Mouse (Mus musculus) myocyte (in vitro differentiated cells): ENCODE data around the gene Trp53rka. TPM values are rescaled to one million over a fixed set of nuclear protein-coding genes. Genes with fewer than 3 reads are reported as not detected.

ENCODE experiments used
- H3K27me3 ChIP-seq: one replicate; pipeline ENCODE4 v1.6.1; 2011; ENCODE audit not compliant: control insufficient read depth, insufficient read depth, insufficient read length
- H3K36me3 ChIP-seq: one replicate; pipeline ENCODE4 v1.6.1; 2011; ENCODE audit not compliant: control insufficient read depth, insufficient read depth
- H3K4me2 ChIP-seq: one replicate; pipeline ENCODE4 v1.6.1; 2011; ENCODE audit warnings: low read depth, control low read depth
- H3K4me3 ChIP-seq: one replicate; pipeline ENCODE4 v1.5.1; 2011; ENCODE audit warnings: mild to moderate bottlenecking, control low read depth, moderate library complexity
- H3K79me2 ChIP-seq: one replicate; pipeline ENCODE4 v1.6.1; 2011; ENCODE audit not compliant: control insufficient read depth, insufficient read depth
- H3ac ChIP-seq: one replicate; pipeline ENCODE4 v1.6.1; 2011; ENCODE audit not compliant: control insufficient read depth, insufficient read length
- CEBPB ChIP-seq: IDR thresholded peaks from 2 replicates; pipeline ENCODE4 v1.6.1; 2011; ENCODE audit warnings: mild to moderate bottlenecking, moderate library complexity; ENCODE audit not compliant: poor library complexity, insufficient read depth, severe bottlenecking
- E2F4 ChIP-seq: IDR thresholded peaks from one replicate; pipeline ENCODE4 v1.6.1; 2011; ENCODE audit warnings: mild to moderate bottlenecking, control low read depth, moderate library complexity; ENCODE audit not compliant: insufficient read depth
- MAX ChIP-seq: IDR thresholded peaks from one replicate; pipeline ENCODE4 v1.6.1; 2011; ENCODE audit warnings: low read depth, mild to moderate bottlenecking, control low read depth
- MYOD1 ChIP-seq, 3 experiments: IDR thresholded peaks; one replicate each; pipeline ENCODE4 v1.6.1; 2011; ENCODE audit warnings: control low read depth in 2 of 3, low read depth in 2 of 3, mild to moderate bottlenecking in 2 of 3, moderate library complexity in 1 of 3; ENCODE audit not compliant: insufficient read length in 2 of 3, control insufficient read depth in 1 of 3
- MYOG ChIP-seq, 3 experiments: IDR thresholded peaks; one replicate each; pipeline ENCODE4 v1.6.1; 2011; ENCODE audit warnings: control low read depth in 2 of 3, low read depth in 2 of 3, mild to moderate bottlenecking in 2 of 3; ENCODE audit not compliant: insufficient read length in 2 of 3, control insufficient read depth in 1 of 3, insufficient read depth in 1 of 3
- POLR2A ChIP-seq: IDR thresholded peaks from one replicate; pipeline ENCODE4 v1.6.1; 2011; ENCODE audit warnings: low read depth, mild to moderate bottlenecking, control low read depth, moderate library complexity; ENCODE audit not compliant: insufficient read length
- POLR2AphosphoS2 ChIP-seq: IDR thresholded peaks from one replicate; pipeline ENCODE4 v1.6.1; 2011; ENCODE audit warnings: low read depth, control low read depth; ENCODE audit not compliant: insufficient read length
- REST ChIP-seq: IDR thresholded peaks from one replicate; pipeline ENCODE4 v1.6.1; 2011; ENCODE audit warnings: mild to moderate bottlenecking, control low read depth, moderate library complexity; ENCODE audit not compliant: insufficient read depth, insufficient read length
- SRF ChIP-seq: IDR thresholded peaks from one replicate; pipeline ENCODE4 v1.6.1; 2011; ENCODE audit warnings: low read depth; ENCODE audit not compliant: control insufficient read depth, insufficient read length
- TCF12 ChIP-seq: IDR thresholded peaks from one replicate; pipeline ENCODE4 v1.6.1; 2011; ENCODE audit warnings: mild to moderate bottlenecking, control low read depth; ENCODE audit not compliant: poor library complexity, insufficient read depth, severe bottlenecking
- TCF3 ChIP-seq: IDR thresholded peaks from one replicate; pipeline ENCODE4 v1.6.1; 2011; ENCODE audit warnings: low read depth, control low read depth; ENCODE audit not compliant: insufficient read length
- USF1 ChIP-seq: IDR thresholded peaks from one replicate; pipeline ENCODE4 v1.6.1; 2011; ENCODE audit warnings: low read depth, mild to moderate bottlenecking, control low read depth, moderate library complexity
- polyA plus RNA-seq: library from polyadenylated mRNA; unstranded; fragments of >200 nt; fragmentation: generic; extraction: Trizol; gene quantifications from one replicate; pipeline ENCODE4 v1.2.1, GENCODE M21; 2012; ENCODE audit warnings: missing spikeins

Trp53rka gene
- polyA plus RNA-seq, 1 experiment: 19.7 TPM

DNA sequence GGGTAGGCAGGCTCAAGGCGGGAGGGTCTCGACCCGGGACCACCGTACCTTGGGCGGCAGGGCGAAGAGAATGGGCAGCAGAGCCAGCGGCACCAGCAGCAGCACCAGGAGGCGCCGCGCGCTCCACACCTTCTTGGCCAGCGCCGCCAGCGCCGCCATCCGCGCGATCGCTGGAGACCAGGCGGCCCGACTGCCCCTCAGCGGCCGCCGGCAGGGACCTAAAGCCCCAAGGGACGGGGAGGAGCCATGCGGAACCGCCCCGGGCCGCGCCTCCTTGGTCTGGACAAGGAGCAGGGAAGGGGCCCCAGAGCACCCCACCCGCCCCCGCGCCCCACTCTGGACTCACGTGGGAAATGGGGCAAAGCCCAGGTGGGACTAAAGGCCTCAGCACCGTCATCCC, 20.1 kb downstream of the Trp53rka start, which contains the start of gene Slc13a3:
TSS of gene Slc13a3 (minus strand) at position 228 of the 400 bp plus-strand sequence.
- Histone ChIP-seq H3K4me2 (no peak within 1 kb of the TSS), H3K4me3 (no peak within 1 kb of the TSS), H3K36me3 (no peaks in the 10 kb centered on the region), H3K27me3 (peaks cover 78% of the 10 kb centered on the region), H3K79me2 (no peaks in the 10 kb centered on the region), H3ac (no peak within 1 kb of the TSS)
- TF ChIP-seq CEBPB (no peak), E2F4 (no peak), SRF (no peak), MAX (no peak), TCF3 (no peak)

DNA sequence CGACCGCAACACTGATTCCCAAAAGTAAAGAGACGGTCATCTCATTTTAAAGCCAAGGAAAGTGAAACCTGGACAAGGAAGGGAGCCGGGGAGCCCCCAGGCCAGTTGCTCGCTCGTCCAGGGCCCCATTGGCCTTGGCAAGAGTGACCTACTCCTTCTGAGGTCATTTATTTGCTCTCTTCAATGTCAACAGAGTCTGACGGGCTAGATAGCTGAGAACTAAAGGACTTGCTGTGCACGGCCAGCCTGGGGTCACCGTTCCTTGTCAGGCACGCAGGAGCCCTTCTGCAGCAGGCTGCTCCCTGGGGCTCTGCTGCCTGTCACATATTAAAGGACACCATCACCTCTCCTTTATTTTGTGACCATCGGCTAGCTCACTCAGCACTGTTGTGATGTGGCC, 21.2 kb downstream of the Trp53rka start:
- H3K36me3 ChIP-seq: no peaks in the 10 kb centered on the region
- H3K27me3 ChIP-seq: peaks cover 89% of the 10 kb centered on the region
- TF ChIP-seq MAX (no peak), MYOD1 (IDR thresholded peaks at IDR 0.05; ENCODE audit: control insufficient read depth in 1 of 3, insufficient read length in 2 of 3, low read depth in 2 of 3) (no peak), POLR2A (no peak), TCF3 (no peak), REST (no peak), CEBPB (no peak), TCF12 (no peak), USF1 (no peak), POLR2AphosphoS2 (no peak), MYOG (IDR thresholded peaks at IDR 0.05; ENCODE audit: control insufficient read depth in 1 of 3, insufficient read depth in 1 of 3, insufficient read length in 2 of 3, low read depth in 2 of 3) (no peak), SRF (no peak), E2F4 (no peak)
- H3K4me2 ChIP-seq: no peak overlapping the region
- no peaks in the 10 kb centered on the region for H3K79me2 ChIP-seq
- H3K4me3 ChIP-seq: no peak overlapping the region
- no peak overlapping the region for H3ac ChIP-seq

DNA sequence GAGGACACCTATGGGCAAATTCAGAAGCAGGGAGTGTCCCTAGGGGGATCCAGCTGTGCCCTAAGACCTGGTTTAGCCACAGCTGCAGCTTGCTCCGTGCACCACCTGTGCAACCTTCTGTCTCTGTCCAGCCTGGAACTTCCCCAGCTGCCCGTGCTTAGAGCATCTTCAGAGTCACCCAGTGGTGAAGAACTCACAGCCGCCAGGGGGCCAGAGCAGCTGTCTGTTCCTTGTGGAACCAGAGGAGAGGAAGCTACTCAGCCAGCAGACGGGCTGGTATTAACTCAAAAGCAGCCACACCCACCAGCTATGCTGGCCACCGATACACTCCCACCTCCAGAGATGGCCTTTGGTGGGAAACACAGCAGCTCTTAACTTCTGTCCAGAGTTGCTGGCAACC, 23.0 kb downstream of the Trp53rka start:
- Histone ChIP-seq H3K79me2 (no peaks in the 10 kb centered on the region), H3K27me3 (peaks cover 95% of the 10 kb centered on the region), H3K4me3 (no peak overlapping the region), H3ac (no peak overlapping the region), H3K36me3 (no peaks in the 10 kb centered on the region), H3K4me2 (no peak overlapping the region)
- no peak for TF ChIP-seq SRF
- TF ChIP-seq TCF12: no peak
- TF ChIP-seq CEBPB: no peak
- TF ChIP-seq REST: no peak
- TF ChIP-seq TCF3: no peak
- no peak for TF ChIP-seq E2F4
- no peak for TF ChIP-seq USF1
- TF ChIP-seq MYOD1 (IDR thresholded peaks at IDR 0.05; ENCODE audit: control insufficient read depth in 1 of 3, insufficient read length in 2 of 3, low read depth in 2 of 3): no peak
- no peak for TF ChIP-seq POLR2A
- no peak for TF ChIP-seq POLR2AphosphoS2
- TF ChIP-seq MAX: no peak
- TF ChIP-seq MYOG (IDR thresholded peaks at IDR 0.05; ENCODE audit: control insufficient read depth in 1 of 3, insufficient read depth in 1 of 3, insufficient read length in 2 of 3, low read depth in 2 of 3): no peak

DNA sequence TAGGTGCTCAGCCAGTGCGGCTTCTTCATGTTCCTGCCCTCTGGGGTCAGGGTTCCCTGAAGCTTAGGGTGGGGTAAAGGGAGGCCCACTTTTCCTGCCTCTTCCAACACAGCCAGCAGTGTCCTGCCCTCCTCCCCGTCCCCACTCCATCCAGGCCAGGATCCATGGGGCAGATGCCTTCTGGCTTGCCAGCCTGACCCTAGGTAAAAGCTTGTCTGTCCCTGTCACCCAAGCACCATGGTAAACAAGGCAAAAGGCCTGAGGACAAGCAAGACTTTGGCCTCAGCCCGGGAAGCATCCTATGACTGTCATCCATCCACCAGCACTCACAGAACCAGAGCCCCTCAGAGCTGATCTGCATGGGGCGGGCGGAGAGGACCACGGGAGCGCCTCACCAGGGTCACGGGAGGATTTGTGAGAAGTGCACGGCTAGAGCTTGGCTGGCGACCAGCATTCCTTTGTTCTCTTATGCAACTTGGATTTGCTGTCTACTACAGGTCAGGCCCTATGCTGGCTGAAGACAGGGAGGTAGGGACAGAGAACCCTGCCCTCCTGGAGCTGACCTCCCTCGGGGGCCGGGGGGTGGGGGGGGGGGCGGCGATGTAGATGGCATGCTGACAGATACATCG, 25.2 kb downstream of the Trp53rka start:
- H3K4me3 ChIP-seq: no peak overlapping the region
- no peak for TF ChIP-seq REST
- TF ChIP-seq SRF: no peak
- no peak for TF ChIP-seq MAX
- no peak for TF ChIP-seq POLR2A
- TF ChIP-seq MYOG (IDR thresholded peaks at IDR 0.05; ENCODE audit: control insufficient read depth in 1 of 3, insufficient read depth in 1 of 3, insufficient read length in 2 of 3, low read depth in 2 of 3): no peak
- TF ChIP-seq TCF3: no peak
- TF ChIP-seq TCF12: no peak
- TF ChIP-seq CEBPB: no peak
- TF ChIP-seq USF1: no peak
- TF ChIP-seq POLR2AphosphoS2: no peak
- no peak for TF ChIP-seq MYOD1 (IDR thresholded peaks at IDR 0.05; ENCODE audit: control insufficient read depth in 1 of 3, insufficient read length in 2 of 3, low read depth in 2 of 3)
- no peak for TF ChIP-seq E2F4
- peaks cover 91% of the 10 kb centered on the region for H3K27me3 ChIP-seq
- no peaks in the 10 kb centered on the region for H3K36me3 ChIP-seq
- no peak overlapping the region for H3ac ChIP-seq
- no peak overlapping the region for H3K4me2 ChIP-seq
- no peaks in the 10 kb centered on the region for H3K79me2 ChIP-seq

DNA sequence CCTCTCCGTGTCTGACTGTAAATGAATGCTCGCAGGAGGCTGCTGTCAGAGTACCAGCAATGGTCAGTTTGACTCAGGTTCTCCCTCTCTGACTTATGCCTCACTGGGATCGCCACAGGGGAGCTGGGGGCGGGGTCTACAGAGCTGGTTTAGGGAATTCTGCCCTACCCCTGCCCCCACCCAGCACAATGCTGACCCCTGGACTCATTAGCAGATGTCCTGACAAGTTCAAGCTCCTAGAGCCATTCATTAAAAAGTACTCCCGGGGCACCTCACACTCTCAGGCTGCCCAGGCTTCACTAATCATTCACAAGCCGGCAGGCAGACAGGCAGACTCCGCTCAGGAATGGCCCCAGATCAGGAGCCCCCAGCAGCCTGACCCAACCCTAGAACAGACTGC, 33.5 kb downstream of the Trp53rka start:
- TF ChIP-seq E2F4: no peak
- no peak for TF ChIP-seq POLR2A
- TF ChIP-seq SRF: no peak
- no peak for TF ChIP-seq POLR2AphosphoS2
- no peak for TF ChIP-seq REST
- TF ChIP-seq MAX: no peak
- no peak for TF ChIP-seq TCF3
- no peak for TF ChIP-seq MYOG (IDR thresholded peaks at IDR 0.05; ENCODE audit: control insufficient read depth in 1 of 3, insufficient read depth in 1 of 3, insufficient read length in 2 of 3, low read depth in 2 of 3)
- TF ChIP-seq TCF12: no peak
- TF ChIP-seq MYOD1 (IDR thresholded peaks at IDR 0.05; ENCODE audit: control insufficient read depth in 1 of 3, insufficient read length in 2 of 3, low read depth in 2 of 3): no peak
- TF ChIP-seq USF1: no peak
- TF ChIP-seq CEBPB: no peak
- Histone ChIP-seq H3K4me3 (no peak overlapping the region), H3ac (no peak overlapping the region), H3K27me3 (peaks cover 68% of the 10 kb centered on the region), H3K4me2 (no peak overlapping the region), H3K79me2 (no peaks in the 10 kb centered on the region), H3K36me3 (no peaks in the 10 kb centered on the region)
